Mouse (Mus musculus) forebrain, embryonic 16.5 days (tissue): ENCODE measurements around the gene Lrrc56. TPM values are rescaled to one million over a fixed set of nuclear protein-coding genes. Genes with fewer than 3 reads are reported as not detected.
A peak's percentile ranks its signal among the peaks of the same experiment; 100 is the strongest.

Experiments
- ATAC-seq: fragments of 200-750 bp; cut with Nextera tagmentation; 2 replicates; pipeline ENCODE4 v1.8.0; 2017; ENCODE audit warnings: mild to moderate bottlenecking, moderate library complexity
- H3K27ac ChIP-seq: fragments of 300-500 bp; sonication (generic); 2 replicates; pipeline ENCODE4 v1.5.1; 2014; ENCODE audit warnings: low read length, control low read depth
- H3K27me3 ChIP-seq: fragments of 300-500 bp; sonication (generic); replicated peaks from 2 replicates; pipeline ENCODE4 v1.6.1; 2014; ENCODE audit warnings: low read length; ENCODE audit not compliant: control insufficient read depth, insufficient read depth
- H3K36me3 ChIP-seq: fragments of 300-500 bp; sonication (generic); 2 replicates; pipeline ENCODE4 v1.6.1; 2014; ENCODE audit not compliant: control insufficient read depth, insufficient read depth
- H3K4me1 ChIP-seq: fragments of 300-500 bp; sonication (generic); replicated peaks from 2 replicates; pipeline ENCODE4 v1.6.1; 2014; ENCODE audit warnings: low read length; ENCODE audit not compliant: control insufficient read depth, insufficient read depth
- H3K4me2 ChIP-seq: fragments of 300-500 bp; sonication (generic); 2 replicates; pipeline ENCODE4 v1.6.1; 2014; ENCODE audit warnings: mild to moderate bottlenecking, low read length, control low read depth
- H3K4me3 ChIP-seq: fragments of 300-500 bp; sonication (generic); replicated peaks from 2 replicates; pipeline ENCODE4 v1.5.1; 2014; ENCODE audit warnings: mild to moderate bottlenecking, low read length, control low read depth
- H3K9ac ChIP-seq: fragments of 300-500 bp; sonication (generic); replicated peaks from 2 replicates; pipeline ENCODE4 v1.6.1; 2014; ENCODE audit warnings: low read depth, low read length, control low read depth
- H3K9me3 ChIP-seq: fragments of 300-500 bp; sonication (generic); 2 replicates; pipeline ENCODE4 v1.6.1; 2016; ENCODE audit warnings: low read length; ENCODE audit not compliant: control insufficient read depth
- whole genome bisulfite sequencing: fragments of 180-500 bp; shearing (Covaris S2); extraction: QIAGEN DNeasy Blood & Tissue Kit; methylation state at CpG from one replicate; pipeline ENCODE4 v1.1.7; 2014; 5-methylcytosine and 5-hydroxymethylcytosine counted together
- polyA plus RNA-seq: library from polyadenylated mRNA; unstranded; fragments of >200 nt; fragmentation: Nextera tagmentation; extraction: Ambion mirVana; gene quantifications from 2 replicates; pipeline ENCODE4 v1.2.1, GENCODE M21; 2015

Gene Lrrc56
- polyA plus RNA-seq, 1 experiment from 2014 or later, result 13.9 TPM

DNA sequence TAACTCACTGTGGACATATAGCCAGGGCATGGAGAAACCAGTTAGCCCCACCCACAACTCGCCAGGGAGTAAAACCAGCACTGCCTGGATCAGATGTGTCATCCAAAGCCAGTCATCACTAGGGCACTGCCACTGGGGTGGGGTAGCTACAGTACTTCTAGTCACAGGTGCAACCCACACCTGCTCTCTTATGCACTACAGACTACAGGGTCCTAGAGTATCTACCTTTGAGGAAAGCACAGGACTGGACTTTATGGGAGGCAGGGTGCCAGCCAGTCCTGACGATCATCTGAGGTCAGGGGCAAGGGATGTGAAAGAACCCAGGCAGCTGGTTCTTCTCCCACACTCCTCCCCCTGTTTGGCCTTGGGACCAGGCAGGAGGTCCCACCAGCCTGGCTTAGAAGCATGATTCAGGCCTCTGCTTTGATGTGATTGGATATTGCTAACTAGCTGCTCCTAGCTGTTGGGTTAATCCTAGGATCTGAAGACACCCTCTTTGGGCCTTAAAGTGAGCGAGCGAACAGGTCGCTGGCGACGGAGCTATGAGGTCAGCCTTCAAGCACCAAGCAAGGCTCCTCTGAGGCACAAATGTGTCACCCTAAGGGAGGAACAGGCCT is 25.9 kb upstream of the Lrrc56 start:
- 25% methylated on average over 7 of the region's 7 CpGs for WGBS
- Histone ChIP-seq H3K4me2 (peak overlapping the region; percentile 50), H3K36me3 (no peaks in the 10 kb centered on the region), H3K4me1 (peaks cover 13% of the 10 kb centered on the region), H3K27ac (no peak overlapping the region), H3K9me3 (no peaks in the 10 kb centered on the region), H3K4me3 (peak overlapping the region; percentile 33), H3K27me3 (no peaks in the 10 kb centered on the region), H3K9ac (peak overlapping the region; percentile 43)
- ATAC-seq, result no peak

DNA sequence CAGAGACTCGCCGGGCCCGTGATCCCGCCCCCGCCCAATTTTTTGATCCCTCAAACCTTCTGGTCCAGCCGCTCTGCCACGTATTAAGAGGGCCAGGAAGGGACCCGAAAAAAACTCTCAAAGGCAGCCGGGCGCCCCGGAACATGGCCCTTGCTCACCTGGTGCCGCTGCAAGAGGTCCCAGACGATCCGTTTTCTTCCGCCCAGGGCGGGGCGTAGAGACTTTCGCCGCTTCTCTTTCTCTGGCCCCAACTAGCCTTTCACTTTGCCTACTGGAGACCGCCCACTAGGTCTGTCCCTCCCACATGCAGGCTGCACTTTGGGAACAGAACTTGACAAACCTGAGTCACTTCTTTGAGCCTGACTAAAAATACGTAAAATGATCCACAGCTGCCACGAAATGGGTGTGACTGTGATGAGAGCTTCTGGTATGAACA is 25.4 kb upstream of the Lrrc56 start:
- no peak overlapping the region for H3K27ac ChIP-seq
- H3K4me1 ChIP-seq, result peaks cover 18% of the 10 kb centered on the region
- H3K27me3 ChIP-seq, result no peaks in the 10 kb centered on the region
- peak overlapping the region; percentile 50 for H3K4me2 ChIP-seq
- WGBS, result 3% methylated on average over 22 of the region's 22 CpGs
- no peak for ATAC-seq
- no peaks in the 10 kb centered on the region for H3K9me3 ChIP-seq
- peak overlapping the region; percentile 43 for H3K9ac ChIP-seq
- peak overlapping the region; percentile 33 for H3K4me3 ChIP-seq
- H3K36me3 ChIP-seq, result no peaks in the 10 kb centered on the region

DNA sequence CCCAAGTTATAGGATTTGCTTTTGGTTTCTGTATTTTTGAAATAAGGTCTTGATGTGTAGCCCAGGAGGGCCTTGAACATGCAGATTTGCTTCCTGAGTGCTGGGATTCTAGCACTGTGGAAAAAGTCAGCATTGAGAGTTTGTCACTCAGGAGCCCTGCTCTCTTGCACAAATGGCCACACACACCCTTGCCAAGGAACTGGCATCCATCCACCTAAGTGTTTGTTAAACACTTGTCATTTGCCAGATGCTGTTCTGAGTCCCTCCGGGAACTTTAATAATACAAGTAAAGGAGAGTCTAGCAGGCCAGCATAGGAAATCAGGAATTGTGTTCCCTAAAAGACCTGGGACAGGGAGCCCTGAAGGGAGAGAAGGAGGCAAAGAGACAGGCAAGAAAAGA is 24.7 kb upstream of the Lrrc56 start:
- ATAC-seq, result no peak
- Histone ChIP-seq H3K9me3 (no peaks in the 10 kb centered on the region), H3K9ac (0 out of 2 replicates have a peak overlapping the region, but pooled peaks have one; percentile 11), H3K4me1 (peaks cover 18% of the 10 kb centered on the region), H3K36me3 (no peaks in the 10 kb centered on the region), H3K27ac (no peak overlapping the region), H3K4me3 (no peak overlapping the region), H3K27me3 (no peaks in the 10 kb centered on the region), H3K4me2 (no peak overlapping the region)
- 29% methylated on average over 1 of the region's 1 CpGs for WGBS

DNA sequence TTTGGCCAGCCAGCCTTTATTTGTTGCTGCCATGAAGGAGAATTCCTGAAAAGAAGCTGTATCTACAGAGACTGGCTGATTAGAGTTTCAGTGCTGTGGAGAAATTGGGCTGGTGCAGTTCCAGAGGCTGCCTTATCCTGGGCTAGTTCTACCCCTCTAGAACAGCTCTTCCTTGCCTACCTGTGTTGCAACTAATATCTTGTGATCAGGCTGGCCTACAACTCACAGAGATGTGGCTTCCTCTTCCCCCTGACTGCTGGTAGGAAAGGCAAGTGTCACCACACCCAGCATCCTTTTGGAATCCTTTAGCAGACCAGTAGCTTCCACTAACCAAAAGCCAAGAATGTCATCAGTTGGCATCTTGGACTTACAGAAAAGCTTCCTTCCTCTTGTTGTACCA is 24.1 kb upstream of the Lrrc56 start:
- Histone ChIP-seq H3K9ac (no peak overlapping the region), H3K4me1 (peaks cover 18% of the 10 kb centered on the region), H3K4me2 (no peak overlapping the region), H3K27ac (no peak overlapping the region), H3K27me3 (no peaks in the 10 kb centered on the region), H3K9me3 (no peaks in the 10 kb centered on the region), H3K36me3 (no peaks in the 10 kb centered on the region), H3K4me3 (no peak overlapping the region)
- ATAC-seq, result no peak

DNA sequence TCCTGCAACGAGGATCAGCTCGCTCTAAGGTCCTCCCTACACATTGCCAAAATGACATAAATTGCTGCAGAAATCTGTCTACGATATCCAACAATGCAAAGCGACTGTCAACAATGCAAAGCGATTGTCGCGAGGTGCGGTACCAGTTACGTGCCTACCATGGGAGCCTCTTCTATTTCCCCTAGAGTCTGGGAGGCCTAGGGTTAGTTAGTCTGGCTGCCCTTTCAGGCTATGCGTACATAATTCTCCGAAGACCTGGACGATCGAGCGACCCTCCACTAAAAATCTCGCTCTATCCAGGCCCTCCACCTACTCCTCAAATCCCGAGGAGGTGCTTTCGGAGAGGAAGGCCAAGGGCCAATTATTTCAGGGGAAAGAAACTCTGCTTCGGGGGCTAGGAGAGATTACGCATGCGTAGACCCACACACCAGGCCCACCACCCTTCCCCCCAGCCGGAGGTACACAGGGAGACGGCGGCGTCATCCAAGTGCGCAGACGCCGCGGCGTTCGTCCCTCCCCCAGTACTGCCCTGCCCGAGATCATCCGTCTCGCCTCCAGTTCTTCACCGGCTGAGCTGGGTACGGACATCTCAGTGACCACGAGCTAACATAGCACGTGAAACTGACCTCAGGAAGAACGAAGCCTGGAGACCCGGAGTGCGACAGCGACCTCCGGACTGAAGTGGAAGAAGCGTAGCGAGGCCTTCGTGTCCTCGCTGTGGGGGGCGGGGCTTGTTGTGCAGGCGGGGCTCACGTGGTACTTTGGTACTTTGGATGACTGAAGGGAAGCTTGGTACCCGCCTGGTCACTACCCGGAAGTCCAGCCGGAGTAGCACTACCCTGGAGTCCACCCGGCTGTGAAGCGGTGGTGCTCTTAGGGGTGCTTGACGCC is 21.6 kb upstream of the Lrrc56 start, which contains the start of gene Rnh1:
TSS of gene Rnh1 (minus strand) at position 742 of the 891 bp plus-strand sequence.
- 3% methylated on average over 55 of the region's 55 CpGs for WGBS

DNA sequence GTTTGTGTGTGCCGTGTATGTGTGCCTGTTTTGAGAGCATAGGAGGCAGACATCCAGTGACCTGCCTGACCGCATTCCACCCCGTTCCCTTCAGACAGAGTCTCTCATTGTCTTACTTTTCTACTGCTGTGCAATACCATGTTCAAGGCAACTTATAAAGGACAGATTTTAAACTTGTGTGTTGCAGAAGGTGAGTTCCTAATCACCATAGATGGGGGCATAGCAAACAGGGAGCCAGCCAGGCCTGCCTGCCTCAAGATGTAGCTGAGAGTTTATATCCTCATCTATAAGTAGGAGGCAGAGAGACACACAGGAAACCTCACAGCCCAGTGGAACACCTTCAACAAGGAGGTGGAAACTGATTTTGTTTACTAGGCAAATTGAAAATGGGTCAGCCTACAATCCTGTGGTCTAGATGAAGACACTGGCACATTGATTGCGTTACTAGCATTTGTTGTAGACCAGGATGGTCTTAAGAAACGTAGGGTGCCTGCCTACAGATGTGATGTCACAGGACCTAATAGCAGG is 20.6 kb upstream of the Lrrc56 start:
- Histone ChIP-seq H3K9ac (peak overlapping the region; percentile 64), H3K27ac (peak overlapping the region; percentile 86), H3K36me3 (no peaks in the 10 kb centered on the region), H3K27me3 (no peaks in the 10 kb centered on the region), H3K9me3 (no peaks in the 10 kb centered on the region), H3K4me3 (peak overlapping the region; percentile 47), H3K4me1 (peaks cover 16% of the 10 kb centered on the region), H3K4me2 (peak overlapping the region; percentile 87)
- 85% methylated on average over 5 of the region's 5 CpGs for WGBS
- ATAC-seq, result no peak

More for the DNA sequence above, 21.6 kb upstream of the Lrrc56 start, which contains the start of gene Rnh1:
- Histone ChIP-seq H3K36me3 (no peaks in the 10 kb centered on the region), H3K9me3 (no peaks in the 10 kb centered on the region), H3K4me2 (peak within 1 kb of the TSS; percentile 87), H3K27ac (peak within 1 kb of the TSS; percentile 86), H3K4me3 (peak within 1 kb of the TSS; percentile 47), H3K9ac (peak within 1 kb of the TSS; percentile 64), H3K27me3 (no peaks in the 10 kb centered on the region), H3K4me1 (peaks cover 20% of the 10 kb centered on the region)
- peak; percentile 98 for ATAC-seq

DNA sequence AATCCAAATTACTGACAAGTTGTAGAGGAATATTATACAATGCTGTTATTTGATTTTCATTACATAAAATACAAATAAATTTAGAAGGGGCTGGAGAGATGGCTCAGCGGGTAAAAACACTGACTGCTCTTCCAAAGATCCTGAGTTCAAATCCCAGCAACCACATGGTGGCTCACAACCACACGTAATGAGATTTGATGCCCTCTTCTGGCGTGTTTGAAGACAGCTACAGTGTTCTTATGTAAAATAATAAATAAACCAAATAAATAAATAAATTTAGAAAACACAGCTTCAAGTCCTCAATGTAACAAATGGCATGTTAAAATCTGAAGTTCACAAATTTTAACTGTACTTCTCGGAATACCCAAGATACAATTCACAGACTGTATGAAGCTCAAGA is 18.9 kb upstream of the Lrrc56 start:
- Histone ChIP-seq H3K4me3 (no peak overlapping the region), H3K4me2 (no peak overlapping the region), H3K9me3 (no peaks in the 10 kb centered on the region), H3K9ac (no peak overlapping the region), H3K27ac (no peak overlapping the region), H3K4me1 (peaks cover 11% of the 10 kb centered on the region), H3K36me3 (no peaks in the 10 kb centered on the region), H3K27me3 (no peaks in the 10 kb centered on the region)
- WGBS, result 86% methylated on average over 4 of the region's 4 CpGs
- ATAC-seq, result no peak

DNA sequence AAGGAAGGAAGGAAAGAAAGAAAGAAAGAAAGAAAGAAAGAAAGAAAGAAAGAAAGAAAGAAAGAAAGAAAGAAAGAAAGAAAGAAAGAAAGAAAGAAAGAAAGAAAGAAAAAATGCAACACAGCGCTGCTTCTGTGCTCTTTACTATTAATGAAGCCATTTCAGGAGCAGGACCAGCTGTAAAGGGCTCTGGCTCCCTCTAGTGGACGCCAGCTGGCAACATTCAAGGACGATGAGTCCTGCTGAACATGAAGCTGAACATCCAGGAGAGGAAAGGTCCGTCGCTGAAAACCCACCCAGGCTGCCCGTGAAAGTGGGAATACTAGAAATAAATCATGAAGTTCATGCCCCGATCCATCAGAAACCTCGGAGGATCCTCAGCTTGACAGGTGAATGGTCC is 17.8 kb upstream of the Lrrc56 start:
- Histone ChIP-seq H3K4me2 (no peak overlapping the region), H3K27ac (no peak overlapping the region), H3K4me1 (peaks cover 11% of the 10 kb centered on the region), H3K36me3 (no peaks in the 10 kb centered on the region), H3K9ac (0 out of 2 replicates have a peak overlapping the region, but pooled peaks have one; percentile 25), H3K27me3 (no peaks in the 10 kb centered on the region), H3K9me3 (no peaks in the 10 kb centered on the region), H3K4me3 (no peak overlapping the region)
- WGBS, result 3% methylated on average over 8 of the region's 8 CpGs
- ATAC-seq, result no peak

DNA sequence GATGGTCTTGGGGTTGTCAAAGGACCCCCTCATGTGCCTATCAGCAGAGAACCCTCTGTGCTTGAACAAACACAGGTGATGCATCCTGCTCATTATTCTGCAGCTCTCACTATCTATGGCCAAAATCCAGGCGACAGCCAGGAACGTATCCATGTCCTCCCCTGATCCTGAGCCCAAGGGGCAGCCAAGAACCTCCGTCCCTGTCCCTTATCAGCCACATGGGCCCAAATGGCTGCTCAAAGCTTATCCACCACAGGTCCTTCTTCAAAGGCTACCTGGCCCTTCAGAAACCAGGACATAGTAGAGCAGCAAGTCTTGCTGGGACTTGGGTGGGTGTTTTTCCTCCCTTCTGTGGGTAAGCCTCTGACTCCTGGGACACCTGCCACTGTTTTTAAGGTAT is 5.8 kb upstream of the Lrrc56 start:
- ATAC-seq, result no peak
- no peak overlapping the region for H3K4me2 ChIP-seq
- no peaks in the 10 kb centered on the region for H3K27me3 ChIP-seq
- no peak overlapping the region for H3K9ac ChIP-seq
- no peak overlapping the region for H3K27ac ChIP-seq
- H3K36me3 ChIP-seq, result peaks cover 22% of the 10 kb centered on the region
- H3K9me3 ChIP-seq, result no peaks in the 10 kb centered on the region
- no peak overlapping the region for H3K4me3 ChIP-seq
- WGBS, result 82% methylated on average over 3 of the region's 3 CpGs
- peaks cover 9% of the 10 kb centered on the region for H3K4me1 ChIP-seq
